Mouse (Mus musculus): ENCODE measurements around the gene Mcoln2.

DNA sequence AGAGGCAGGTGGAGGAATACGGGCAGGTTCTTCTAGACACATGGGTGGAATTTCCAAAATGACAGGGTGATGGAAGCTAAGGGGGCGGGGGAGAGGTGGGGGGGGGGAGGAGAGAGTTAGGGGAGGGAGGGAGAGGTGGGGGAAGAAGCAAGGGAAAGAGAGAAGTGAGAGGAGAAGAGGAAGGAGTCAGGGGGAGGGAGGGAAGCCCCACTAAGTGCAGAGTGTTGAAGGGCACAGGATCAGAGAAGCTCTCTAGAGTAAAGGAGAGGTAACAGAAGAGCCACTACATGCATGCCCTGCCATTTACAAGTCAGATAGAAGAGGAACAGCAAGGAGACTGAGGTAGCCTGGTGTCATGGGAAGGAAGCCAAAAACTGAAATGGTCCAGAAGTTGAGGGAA, 7.2 kb downstream of the Mcoln2 start:
- TF ChIP-seq POLR2A (IDR thresholded peaks at IDR 0.05; ENCODE audit: low read depth, low read length): no peak
- no peak for TF ChIP-seq CTCF (conservative IDR thresholded peaks at IDR 0.05; ENCODE audit: insufficient read depth, insufficient read length, low read depth, low read length)
